Mouse (Mus musculus) left cerebral cortex, adult 2 months (tissue): Measurements from ENCODE around the gene Hmbs. TPM values are rescaled to one million over a fixed set of nuclear protein-coding genes. Genes with fewer than 3 reads are reported as not detected.
"Not testable (repeated sequence)": the region's sequence is repeated elsewhere in the genome, so short reads cannot be mapped to it uniquely, and the experiment has no call there.

Source experiments
- DNase-seq, 2 experiments: peaks; one replicate each; pipeline ENCODE4 v3.0.0; 2021 to 2022; ENCODE audit warnings: low spot score in 2 of 2, mixed read lengths in 1 of 2; ENCODE audit errors: extremely low spot score in 1 of 2
- H3K27ac ChIP-seq: fragments of 200-600 bp; 2 replicates; pipeline ENCODE4 v1.8.1; 2022
- H3K4me3 ChIP-seq: fragments of 200-600 bp; 2 replicates; pipeline ENCODE4 v1.8.1; 2022
- CTCF ChIP-seq: fragments of 200-600 bp; IDR thresholded peaks from 2 replicates; pipeline ENCODE4 v1.8.1; 2022; ENCODE audit warnings: antibody characterized with exemption, mild to moderate bottlenecking, moderate library complexity
- intact Hi-C: fragments of 180-260 bp; cut with DNase I; formaldehyde crosslinking; loops from one replicate; pipeline ENCODE4 v1.15.1; 2025
- microRNA-seq, 2 experiments: library from miRNA; unstranded; fragments of <30 nt; microRNA quantifications; one replicate each; pipeline ENCODE4 v1.2.0; 2021
- total RNA-seq, 2 experiments: library from RNA; stranded (reverse); gene quantifications; 2 replicates each; pipeline ENCODE4 v1.2.3; 2021

Gene Hmbs
- total RNA-seq, 2 experiments from 2014 or later: 20.8 to 21.1 TPM

GRCm38 (mm10) chr9:44306532-44306931, 37.5 kb downstream of the Hmbs start:
- no peak for TF ChIP-seq CTCF
- Histone ChIP-seq H3K4me3 (no peak overlapping the region), H3K27ac (no peak overlapping the region)
- intact Hi-C loops: no loop called here
- DNase-seq: no peak

GRCm38 (mm10) chr9:44305466-44306079, 38.5 kb downstream of the Hmbs start, which contains the start of gene Hinfp:
Gene Hinfp, minus strand, starts transcription at chr9:44305671.
- DNase-seq: peak; percentile 97 to 98
- no peak for TF ChIP-seq CTCF
- intact Hi-C loops: no loop called here
- Histone ChIP-seq H3K4me3 (peak within 1 kb of the TSS; percentile 99), H3K27ac (peak within 1 kb of the TSS; percentile 92)

GRCm38 (mm10) chr9:44300001-44300400, 44.0 kb downstream of the Hmbs start:
- intact Hi-C loops, DNase-seq, H3K27ac ChIP-seq, H3K4me3 ChIP-seq: not testable (repeated sequence)

GRCm38 (mm10) chr9:44292490-44292889, 51.5 kb downstream of the Hmbs start:
- no peak overlapping the region for H3K4me3 ChIP-seq
- no peak for DNase-seq
- intact Hi-C loops: no loop called here
- no peak overlapping the region for H3K27ac ChIP-seq
- TF ChIP-seq CTCF: peak; percentile 52

GRCm38 (mm10) chr9:44288959-44289291, 55.1 kb downstream of the Hmbs start:
- DNase-seq: no peak
- H3K4me3 ChIP-seq: peak overlapping the region; percentile 90
- intact Hi-C loops: no loop called here
- no peak for TF ChIP-seq CTCF
- peak overlapping the region; percentile 88 for H3K27ac ChIP-seq

GRCm38 (mm10) chr9:44288076-44288958, 55.7 kb downstream of the Hmbs start, which contains the start of gene Abcg4:
Gene Abcg4, minus strand, starts transcription at chr9:44288615.
- intact Hi-C loops: no loop called here
- DNase-seq: peak; percentile 42 to 55
- no peak for TF ChIP-seq CTCF
- H3K4me3 ChIP-seq: peak within 1 kb of the TSS; percentile 90
- peak within 1 kb of the TSS; percentile 88 for H3K27ac ChIP-seq

GRCm38 (mm10) chr9:44287401-44288075, 56.5 kb downstream of the Hmbs start:
- DNase-seq: peak in 1 of 2 experiments; percentile 47
- intact Hi-C loops: loop anchor here (1.0 kb wide), 1 partner anchor 53 kb away; the partner anchor contains the start of gene Cbl
- TF ChIP-seq CTCF: no peak

GRCm38 (mm10) chr9:44287003-44287400, 57.0 kb downstream of the Hmbs start:
- no peak for DNase-seq
- intact Hi-C loops: loop anchor here (1.0 kb wide), 1 partner anchor 53 kb away; the partner anchor contains the start of gene Cbl
- no peak for TF ChIP-seq CTCF
- peak overlapping the region; percentile 88 for H3K27ac ChIP-seq
- peak overlapping the region; percentile 90 for H3K4me3 ChIP-seq

More at GRCm38 (mm10) chr9:44287401-44288075, 56.5 kb downstream of the Hmbs start:
- Histone ChIP-seq H3K27ac (peak overlapping the region; percentile 88), H3K4me3 (peak overlapping the region; percentile 90)

Small RNAs within 50 kb of the gene (microRNA-seq; reads per million reads assigned to microRNA genes)
- 0 reads per million in 2 experiments for gene Gm44335

Other genes with a start within 250 kb of the Hmbs start
- gene Mfrp, start 242.5 kb downstream of the Hmbs start, total RNA-seq: 1 to 10 TPM in 1 of 2 experiments, under 1 TPM in 1; 0.82 to 1.6 TPM
- 10 to 100 TPM; 14.2 to 15.3 TPM for gene C1qtnf5, start 237.0 kb downstream of the Hmbs start, total RNA-seq
- under 1 TPM in 1 of 2 experiments, not detected in 1; 0.56 TPM for gene Gm49380, start 230.7 kb downstream of the Hmbs start, total RNA-seq
- 10 to 100 TPM; 32.7 to 33.1 TPM for gene Rnf26, start 230.7 kb downstream of the Hmbs start, total RNA-seq
- 10 to 100 TPM in 1 of 2 experiments, 1 to 10 TPM in 1; 9.0 to 11.6 TPM for gene Mcam, start 209.8 kb downstream of the Hmbs start, total RNA-seq
- 10 to 100 TPM; 59.5 to 66.3 TPM for gene Cbl, start 110.2 kb downstream of the Hmbs start, total RNA-seq
- 1 to 10 TPM in 1 of 2 experiments, under 1 TPM in 1; 0.77 to 1.1 TPM for gene Ccdc153, start 103.6 kb downstream of the Hmbs start, total RNA-seq
- gene Pdzd3, start 92.8 kb downstream of the Hmbs start, total RNA-seq: 1 to 10 TPM in 1 of 2 experiments, under 1 TPM in 1; 0.50 to 1.2 TPM
- 10 to 100 TPM in 1 of 2 experiments, 1 to 10 TPM in 1; 8.7 to 13.3 TPM for gene Nlrx1, start 75.6 kb downstream of the Hmbs start, total RNA-seq
- 10 to 100 TPM; 62.1 TPM for gene Abcg4, start 55.6 kb downstream of the Hmbs start, total RNA-seq
- 10 to 100 TPM; 28.9 to 29.3 TPM for gene Hinfp, start 38.6 kb downstream of the Hmbs start, total RNA-seq
- gene C2cd2l, start 23.9 kb downstream of the Hmbs start, total RNA-seq: 100 to 1,000 TPM; 190 to 222 TPM
- 10 to 100 TPM; 13.8 to 14.6 TPM for gene Dpagt1, start 18.2 kb downstream of the Hmbs start, total RNA-seq
- 10 to 100 TPM; 46.1 to 53.2 TPM for gene H2afx, start 9.5 kb downstream of the Hmbs start, total RNA-seq
- 10 to 100 TPM; 52.1 to 53.1 TPM for gene Vps11, start 17.4 kb upstream of the Hmbs start, total RNA-seq
- gene Hyou1, start 35.3 kb upstream of the Hmbs start, total RNA-seq: 100 to 1,000 TPM; 127 to 139 TPM
- 10 to 100 TPM; 25.3 to 28.4 TPM for gene Slc37a4, start 52.6 kb upstream of the Hmbs start, total RNA-seq
- 100 to 1,000 TPM; 644 to 664 TPM for gene Rps25, start 62.9 kb upstream of the Hmbs start, total RNA-seq
- 10 to 100 TPM; 66.8 to 70.2 TPM for gene Trappc4, start 63.4 kb upstream of the Hmbs start, total RNA-seq
- gene Ccdc84, start 74.3 kb upstream of the Hmbs start, total RNA-seq: 10 to 100 TPM; 19.9 to 22.2 TPM
- gene Foxr1, start 96.9 kb upstream of the Hmbs start, total RNA-seq: not detected
- not detected for gene Upk2, start 110.7 kb upstream of the Hmbs start, total RNA-seq
- gene Bcl9l, start 138.6 kb upstream of the Hmbs start, total RNA-seq: 10 to 100 TPM; 58.6 to 63.4 TPM
- not detected for gene Cxcr5, start 217.6 kb upstream of the Hmbs start, total RNA-seq